Mouse (Mus musculus) G1E (cell line): ENCODE data around the gene Wscd1.

Experiments
- CTCF ChIP-seq: IDR thresholded peaks from 2 replicates; pipeline ENCODE4 v1.5.1; 2012; ENCODE audit warnings: low read depth, low read length, inconsistent platforms, mixed read lengths
- GATA2 ChIP-seq: IDR thresholded peaks from 2 replicates; pipeline ENCODE4 v1.6.1; 2012; ENCODE audit warnings: low read depth, low read length, inconsistent platforms, borderline replicate concordance
- TAL1 ChIP-seq: conservative IDR thresholded peaks from 2 replicates; pipeline ENCODE4 v1.6.1; 2012; ENCODE audit warnings: low read depth, low read length, inconsistent platforms, mixed read lengths

- no peak for TF ChIP-seq GATA2
- no peak for TF ChIP-seq CTCF
- no peak for TF ChIP-seq TAL1
Measured at GRCm38 (mm10) chr11:71816918-71817317, 67.2 kb downstream of the Wscd1 start.
